Mouse (Mus musculus) liver, embryonic 15.5 days (tissue): ENCODE results near the gene Olfr1223. TPM values are rescaled to one million over a fixed set of nuclear protein-coding genes. Genes with fewer than 3 reads are reported as not detected.

ENCODE experiments used
- polyA plus RNA-seq: library from polyadenylated mRNA; unstranded; fragments of >200 nt; fragmentation: Nextera tagmentation; extraction: Ambion mirVana; gene quantifications from 2 replicates; pipeline ENCODE4 v1.2.1, GENCODE M21; 2015

Gene Olfr1223
- polyA plus RNA-seq, 1 experiment from 2014 or later = not detected

Other genes with a start within 250 kb of the Olfr1223 start
- gene Olfr1208, start 249.2 kb downstream of the Olfr1223 start, polyA plus RNA-seq = not detected in 2 replicates
- not detected in 2 replicates for gene Olfr1209, start 236.4 kb downstream of the Olfr1223 start, polyA plus RNA-seq
- gene Olfr1211, start 213.4 kb downstream of the Olfr1223 start, polyA plus RNA-seq = not detected in 2 replicates
- gene Olfr1212, start 197.6 kb downstream of the Olfr1223 start, polyA plus RNA-seq = not detected in 2 replicates
- gene Gm13762, start 171.3 kb downstream of the Olfr1223 start, polyA plus RNA-seq = not detected in 2 replicates
- not detected in 2 replicates for gene Olfr1214, start 158.9 kb downstream of the Olfr1223 start, polyA plus RNA-seq
- not detected in 2 replicates for gene Olfr1215, start 144.6 kb downstream of the Olfr1223 start, polyA plus RNA-seq
- not detected in 2 replicates for gene Olfr1216, start 133.2 kb downstream of the Olfr1223 start, polyA plus RNA-seq
- not detected in 2 replicates for gene Olfr1217, start 119.5 kb downstream of the Olfr1223 start, polyA plus RNA-seq
- gene Olfr1218, start 90.4 kb downstream of the Olfr1223 start, polyA plus RNA-seq = not detected in 2 replicates
- not detected in 2 replicates for gene Olfr1219, start 68.0 kb downstream of the Olfr1223 start, polyA plus RNA-seq
- gene Olfr1220, start 44.7 kb downstream of the Olfr1223 start, polyA plus RNA-seq = not detected in 2 replicates
- gene Olfr1221, start 34.3 kb downstream of the Olfr1223 start, polyA plus RNA-seq = not detected in 2 replicates
- not detected in 2 replicates for gene Olfr1222, start 18.5 kb downstream of the Olfr1223 start, polyA plus RNA-seq
- not detected in 2 replicates for gene Olfr1224-ps1, start 12.5 kb upstream of the Olfr1223 start, polyA plus RNA-seq
- gene Olfr1225, start 23.1 kb upstream of the Olfr1223 start, polyA plus RNA-seq = not detected in 2 replicates
- gene Olfr1226, start 48.5 kb upstream of the Olfr1223 start, polyA plus RNA-seq = not detected in 2 replicates
- not detected in 2 replicates for gene Olfr1228, start 102.5 kb upstream of the Olfr1223 start, polyA plus RNA-seq
- gene Olfr1229, start 136.5 kb upstream of the Olfr1223 start, polyA plus RNA-seq = not detected in 2 replicates
- not detected in 2 replicates for gene Olfr1230, start 145.7 kb upstream of the Olfr1223 start, polyA plus RNA-seq
- gene Olfr1231, start 155.5 kb upstream of the Olfr1223 start, polyA plus RNA-seq = not detected in 2 replicates
- gene Olfr1232, start 178.1 kb upstream of the Olfr1223 start, polyA plus RNA-seq = not detected in 2 replicates
- not detected in 2 replicates for gene Olfr1233, start 190.8 kb upstream of the Olfr1223 start, polyA plus RNA-seq
- gene Olfr1234, start 213.3 kb upstream of the Olfr1223 start, polyA plus RNA-seq = not detected in 2 replicates